Mouse (Mus musculus): ENCODE data around the gene Ost4.
A peak's percentile ranks its signal among the peaks of the same experiment; 100 is the strongest.

Gene Ost4

GRCm38 (mm10) chr5:30907413-30908059 lies at the start of gene Ost4:
Gene Ost4, minus strand, starts transcription at chr5:30907788.
- DNase-seq (ENCODE audit: low read depth, low spot score) = peak; percentile 89

GRCm38 (mm10) chr5:30955751-30956150 lies 48.2 kb upstream of the Ost4 start:
- DNase-seq (ENCODE audit: low read depth, low spot score) = no peak

GRCm38 (mm10) chr5:30954556-30954955 lies 47.0 kb upstream of the Ost4 start:
- no peak for DNase-seq (ENCODE audit: low read depth, low spot score)

GRCm38 (mm10) chr5:30954065-30954464 lies 46.5 kb upstream of the Ost4 start:
- DNase-seq (ENCODE audit: low read depth, low spot score) = no peak

- DNase-seq (ENCODE audit: low read depth, low spot score) = no peak
Observed at GRCm38 (mm10) chr5:30952551-30952950, 45.0 kb upstream of the Ost4 start.

DNA sequence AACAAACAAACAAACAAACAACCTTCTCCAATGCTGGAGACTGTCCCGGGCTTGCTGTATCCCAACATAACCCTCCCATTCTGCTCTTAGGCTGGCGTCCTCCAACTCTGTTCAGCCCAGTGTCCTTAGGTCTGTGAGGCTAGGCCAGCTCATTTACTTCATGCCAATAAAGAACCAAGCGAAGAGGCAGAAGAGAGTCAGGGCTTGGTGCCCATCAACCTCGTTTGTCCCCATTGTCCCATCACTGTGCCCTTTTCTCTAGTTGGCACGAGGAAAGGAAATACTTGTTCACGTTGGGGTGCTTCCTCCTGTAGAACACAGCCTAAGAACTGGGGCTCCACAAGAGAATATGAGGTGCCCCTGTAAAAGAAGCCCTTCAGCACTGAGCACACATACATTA lies 44.1 kb upstream of the Ost4 start:
- no peak for DNase-seq (ENCODE audit: low read depth, low spot score)

DNA sequence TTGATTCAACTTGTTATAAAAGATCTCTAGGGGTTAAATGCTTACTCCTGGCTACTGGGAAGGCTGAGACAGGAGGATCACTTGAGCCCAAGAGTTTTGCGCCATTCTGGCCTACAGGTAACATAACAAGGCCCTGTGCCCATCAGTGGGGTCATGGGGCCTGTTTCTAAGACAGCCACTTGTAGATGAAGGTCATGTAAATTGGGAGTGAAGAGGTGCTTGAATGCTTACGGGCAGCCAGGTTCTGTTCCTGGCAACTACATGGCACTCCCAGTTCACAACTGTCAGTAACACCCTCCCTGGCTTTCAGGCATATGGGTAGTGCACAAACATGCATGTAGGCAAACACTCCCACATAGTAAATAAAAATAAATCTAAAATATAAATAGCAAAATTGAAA lies 43.3 kb upstream of the Ost4 start:
- no peak for DNase-seq (ENCODE audit: low read depth, low spot score)

DNA sequence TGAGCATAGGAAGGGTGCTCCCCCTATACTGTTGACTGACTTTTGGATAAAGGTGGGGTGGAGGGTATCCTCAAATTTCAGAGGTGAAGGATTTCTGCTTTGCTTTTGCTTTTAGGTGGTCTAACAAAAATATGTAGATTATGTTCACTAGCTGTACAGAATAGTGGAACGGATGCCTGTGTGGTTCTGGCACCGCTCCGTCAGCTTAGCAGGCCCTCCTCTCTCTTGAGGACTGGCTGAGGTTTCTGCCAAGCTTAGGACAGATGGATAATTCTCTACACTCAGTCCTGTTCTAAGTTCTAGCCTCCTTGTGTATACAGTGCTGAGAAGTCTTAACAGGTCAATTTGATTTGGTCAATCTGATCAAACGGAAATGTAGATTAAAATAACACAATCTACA lies 42.9 kb upstream of the Ost4 start:
- no peak for DNase-seq (ENCODE audit: low read depth, low spot score)

DNA sequence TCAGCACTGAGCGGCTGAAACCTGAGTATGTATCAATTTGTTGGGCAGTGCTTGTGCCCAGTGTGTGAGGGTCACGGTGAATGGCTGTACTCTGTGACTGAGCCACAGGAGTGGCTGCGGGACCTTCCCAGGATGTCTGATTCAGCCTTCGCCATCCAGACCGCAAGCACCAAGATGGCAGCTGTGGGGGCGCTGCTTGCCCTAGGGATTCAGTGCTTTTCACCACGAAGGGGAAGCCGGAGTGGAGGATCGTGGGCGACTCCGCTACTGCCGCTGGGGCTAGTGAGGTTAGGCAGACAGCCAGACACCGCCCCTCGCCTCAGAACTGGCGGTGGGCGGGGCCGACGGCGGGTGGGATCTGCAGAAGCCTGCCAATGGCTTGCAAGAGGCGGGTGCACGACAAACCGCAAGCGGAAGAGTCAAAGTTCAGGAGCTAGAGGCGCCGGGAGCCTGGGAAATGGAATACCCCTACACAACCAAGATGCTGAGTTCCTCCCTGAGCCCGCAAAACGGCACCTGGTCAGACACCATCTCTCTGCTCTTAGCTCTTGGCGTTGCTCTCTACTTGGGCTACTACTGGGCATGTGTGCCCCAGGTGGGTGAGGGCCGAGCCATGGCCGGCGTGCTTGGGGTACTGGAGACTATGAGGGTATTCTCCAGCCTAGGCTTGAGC lies 42.2 kb upstream of the Ost4 start:
- DNase-seq (ENCODE audit: low read depth, low spot score) = peak; percentile 68

GRCm38 (mm10) chr5:30948620-30949019 lies 41.0 kb upstream of the Ost4 start:
- DNase-seq (ENCODE audit: low read depth, low spot score) = no peak

GRCm38 (mm10) chr5:30944956-30945781 lies 37.6 kb upstream of the Ost4 start, which contains the start of gene Cgref1:
Gene Cgref1, minus strand, starts transcription at chr5:30945591.
- DNase-seq (ENCODE audit: low read depth, low spot score) = no peak

DNA sequence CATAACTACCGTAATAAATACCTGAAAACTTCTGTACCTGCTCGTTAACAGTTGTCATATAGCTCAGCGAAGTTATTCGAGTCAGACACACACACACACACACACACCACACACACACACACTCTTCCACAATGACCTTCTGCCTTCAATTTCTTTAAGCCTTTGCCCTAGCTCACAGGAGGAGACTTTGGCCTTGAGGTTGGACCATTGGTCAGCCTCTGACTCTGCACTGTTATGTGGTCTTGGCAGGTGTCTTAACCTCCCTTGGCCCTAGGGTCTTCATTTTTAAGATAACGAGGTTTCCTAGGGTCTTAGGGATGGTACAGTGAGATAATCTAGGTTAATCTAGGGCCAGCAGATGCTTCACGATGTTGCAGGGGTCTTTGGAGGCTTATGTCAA lies 36.8 kb upstream of the Ost4 start:
- DNase-seq (ENCODE audit: low read depth, low spot score) = no peak

DNA sequence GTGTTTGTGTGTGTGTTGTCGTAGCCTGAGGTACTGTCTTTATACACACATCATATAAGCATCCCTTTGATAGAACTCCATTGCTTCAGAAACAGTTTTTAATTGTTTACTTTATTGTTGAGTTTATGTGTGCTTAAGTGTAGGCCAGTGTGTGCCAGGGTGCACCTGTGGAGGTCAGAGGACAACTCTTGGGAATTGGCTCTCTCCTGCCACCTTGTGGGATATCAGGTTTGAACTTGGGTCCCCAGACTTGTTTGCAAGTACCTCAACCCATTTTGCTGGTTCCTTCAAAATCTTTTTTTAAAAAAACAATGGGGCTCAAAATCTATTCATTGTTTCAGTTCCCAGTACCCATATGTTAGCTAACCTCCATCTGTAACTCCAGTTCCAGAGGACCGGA lies 35.4 kb upstream of the Ost4 start:
- DNase-seq (ENCODE audit: low read depth, low spot score) = no peak

GRCm38 (mm10) chr5:30934725-30935461 lies 27.3 kb upstream of the Ost4 start:
- no peak for DNase-seq (ENCODE audit: low read depth, low spot score)

GRCm38 (mm10) chr5:30933705-30934104 lies 26.1 kb upstream of the Ost4 start:
- DNase-seq (ENCODE audit: low read depth, low spot score) = no peak

GRCm38 (mm10) chr5:30931378-30931777 lies 23.8 kb upstream of the Ost4 start:
- no peak for DNase-seq (ENCODE audit: low read depth, low spot score)

DNA sequence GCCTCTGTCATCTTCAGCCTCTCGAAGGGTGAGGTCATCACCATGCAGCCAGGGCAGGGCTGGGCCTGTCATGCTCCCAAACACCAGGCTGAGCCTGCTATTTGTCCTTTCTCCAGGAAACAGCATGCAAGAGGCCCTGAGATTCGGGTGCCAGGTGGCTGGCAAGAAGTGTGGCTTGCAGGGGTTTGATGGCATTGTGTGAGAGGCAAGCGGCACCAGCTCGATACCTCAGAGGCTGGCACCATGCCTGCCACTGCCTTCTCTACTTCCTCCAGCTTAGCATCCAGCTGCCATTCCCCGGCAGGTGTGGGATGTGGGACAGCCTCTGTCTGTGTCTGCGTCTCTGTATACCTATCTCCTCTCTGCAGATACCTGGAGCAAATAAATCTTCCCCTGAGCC lies 23.3 kb upstream of the Ost4 start:
- no peak for DNase-seq (ENCODE audit: low read depth, low spot score)

DNA sequence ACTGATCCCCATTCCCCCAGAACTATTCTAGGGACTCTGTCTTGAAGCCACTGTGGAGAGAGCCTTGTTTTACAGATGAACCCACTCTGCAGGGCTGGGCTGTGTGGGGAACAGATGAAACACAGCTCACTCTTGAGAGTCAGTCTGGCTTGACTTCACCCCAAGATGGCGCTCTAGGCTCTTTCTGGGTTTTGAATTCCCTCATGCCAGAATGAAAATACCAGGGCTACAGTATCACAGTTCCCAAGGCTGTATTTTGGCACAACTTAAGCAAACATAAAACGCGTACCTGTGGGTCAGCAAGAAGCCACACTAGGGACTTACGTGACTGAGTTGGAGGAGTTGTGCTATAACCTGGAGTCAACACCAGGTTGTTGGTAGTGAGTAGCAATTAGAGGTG lies 22.5 kb upstream of the Ost4 start:
- no peak for DNase-seq (ENCODE audit: low read depth, low spot score)

DNA sequence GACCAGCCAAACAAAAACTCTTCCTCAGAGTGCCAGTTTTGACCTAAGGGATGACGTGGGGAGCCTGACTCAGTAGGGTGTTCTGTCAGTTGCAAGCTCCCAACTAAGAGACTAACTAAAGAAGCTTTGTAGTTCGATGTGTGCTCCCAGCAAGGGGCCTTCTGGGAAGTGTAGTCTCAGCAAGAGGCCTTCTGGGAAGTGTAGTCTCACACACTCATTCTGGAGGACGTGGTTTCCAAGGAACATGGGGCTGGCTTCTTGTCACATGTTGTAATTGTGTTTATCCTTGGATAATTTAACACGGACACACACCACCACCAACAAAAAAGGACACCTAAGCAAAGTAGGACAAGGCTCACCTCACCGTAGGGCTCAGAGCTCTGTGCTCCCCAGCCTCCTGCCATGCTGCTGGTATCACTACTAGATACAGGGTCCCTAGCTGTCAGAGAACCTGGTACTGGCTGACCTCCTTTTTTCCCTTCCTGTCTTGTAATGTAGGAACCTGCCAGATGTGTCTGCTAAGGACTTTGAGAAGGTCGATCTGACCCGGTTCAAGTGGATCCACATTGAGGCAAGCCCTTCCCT lies 20.4 kb upstream of the Ost4 start:
- no peak for DNase-seq (ENCODE audit: low read depth, low spot score)

- DNase-seq (ENCODE audit: low read depth, low spot score) = no peak
Observed at GRCm38 (mm10) chr5:30926073-30926472, 18.5 kb upstream of the Ost4 start.

- DNase-seq (ENCODE audit: low read depth, low spot score) = no peak
Observed at GRCm38 (mm10) chr5:30925217-30925616, 17.6 kb upstream of the Ost4 start.

GRCm38 (mm10) chr5:30924614-30925013 lies 17.0 kb upstream of the Ost4 start:
- DNase-seq (ENCODE audit: low read depth, low spot score) = no peak
